Mouse (Mus musculus): Measurements from ENCODE around the gene Gm21093. TPM values are rescaled to one million over a fixed set of nuclear protein-coding genes. Genes with fewer than 3 reads are reported as not detected.
"Not testable (repeated sequence)": the region's sequence is repeated elsewhere in the genome, so short reads cannot be mapped to it uniquely, and the experiment has no call there.

The Gm21093 gene
- total RNA-seq (2014; rRNA removed; ENCODE audit: low replicate concordance) (0.12 TPM in 1 of 2 replicates, not detected in the other), polyA plus RNA-seq (2015; fragmentation: Nextera tagmentation; extraction: Ambion mirVana) (not detected in 2 replicates)

- H3K27me3 ChIP-seq (ENCODE audit: control insufficient read depth, insufficient read depth, low read length); H3K4me2 ChIP-seq (ENCODE audit: low read depth, low read length); H3K9me3 ChIP-seq (replicated peaks; ENCODE audit: control insufficient read depth, low read length); H3K4me3 ChIP-seq (ENCODE audit: low read depth, low read length); H3K36me3 ChIP-seq (replicated peaks; ENCODE audit: control insufficient read depth, insufficient read depth, low read length); DNase-seq (ENCODE audit: low spot score); H3K9ac ChIP-seq (replicated peaks; ENCODE audit: low read depth, low read length); ATAC-seq (ENCODE audit: insufficient read depth, low read depth); H3K27ac ChIP-seq (ENCODE audit: low read depth); H3K4me1 ChIP-seq (ENCODE audit: control insufficient read depth, insufficient read depth): not testable (repeated sequence)
- no CpG with 5 or more reads among the region's 8 CpGs for WGBS
Observed at GRCm38 (mm10) chr4:42034626-42035025, at the start of gene Gm21093. Gene Gm21093 (minus strand): TSS chr4:42034726.

Other genes starting within 250 kb of the Gm21093 start
- gene Gm21541, start 131.1 kb downstream of the Gm21093 start, total RNA-seq (2014; rRNA removed; ENCODE audit: low replicate concordance): not detected in 2 replicates
- not detected in 2 replicates for gene Gm21541, start 131.1 kb downstream of the Gm21093 start, polyA plus RNA-seq (2015; fragmentation: Nextera tagmentation; extraction: Ambion mirVana)
- gene Gm20878, start 93.2 kb downstream of the Gm21093 start, total RNA-seq (2014; rRNA removed; ENCODE audit: low replicate concordance): 0.89 TPM in 1 of 2 replicates, not detected in the other
- gene Gm20878, start 93.2 kb downstream of the Gm21093 start, polyA plus RNA-seq (2015; fragmentation: Nextera tagmentation; extraction: Ambion mirVana): 0.92 and 1.1 TPM in 2 replicates
- gene Fam205a4, start 68.7 kb downstream of the Gm21093 start, total RNA-seq (2014; rRNA removed; ENCODE audit: low replicate concordance): not detected in 2 replicates
- gene Fam205a4, start 68.7 kb downstream of the Gm21093 start, polyA plus RNA-seq (2015; fragmentation: Nextera tagmentation; extraction: Ambion mirVana): 0.03 TPM in 1 of 2 replicates, not detected in the other
- gene Gm3893, start 56.5 kb upstream of the Gm21093 start, total RNA-seq (2014; rRNA removed; ENCODE audit: low replicate concordance): not detected in 2 replicates
- not detected in 2 replicates for gene Gm3893, start 56.5 kb upstream of the Gm21093 start, polyA plus RNA-seq (2015; fragmentation: Nextera tagmentation; extraction: Ambion mirVana)
- 0.73 TPM in 1 of 2 replicates, not detected in the other for gene Gm13304, start 80.1 kb upstream of the Gm21093 start, total RNA-seq (2014; rRNA removed; ENCODE audit: low replicate concordance)
- gene Gm13304, start 80.1 kb upstream of the Gm21093 start, polyA plus RNA-seq (2015; fragmentation: Nextera tagmentation; extraction: Ambion mirVana): 1.2 and 5.1 TPM in 2 replicates
- not detected in 2 replicates for gene Gm13306, start 118.7 kb upstream of the Gm21093 start, total RNA-seq (2014; rRNA removed; ENCODE audit: low replicate concordance)
- gene Gm13306, start 118.7 kb upstream of the Gm21093 start, polyA plus RNA-seq (2015; fragmentation: Nextera tagmentation; extraction: Ambion mirVana): 0.30 TPM in 1 of 2 replicates, not detected in the other
- gene Gm13305, start 133.9 kb upstream of the Gm21093 start, total RNA-seq (2014; rRNA removed; ENCODE audit: low replicate concordance): not detected in 2 replicates
- gene Gm13305, start 133.9 kb upstream of the Gm21093 start, polyA plus RNA-seq (2015; fragmentation: Nextera tagmentation; extraction: Ambion mirVana): 0.33 and 0.45 TPM in 2 replicates
- not detected in 2 replicates for gene Gm10600, start 205.9 kb upstream of the Gm21093 start, total RNA-seq (2014; rRNA removed; ENCODE audit: low replicate concordance)
- not detected in 2 replicates for gene Gm10600, start 205.9 kb upstream of the Gm21093 start, polyA plus RNA-seq (2015; fragmentation: Nextera tagmentation; extraction: Ambion mirVana)
- gene Ccl21b, start 221.0 kb upstream of the Gm21093 start, total RNA-seq (2014; rRNA removed; ENCODE audit: low replicate concordance): not detected in 2 replicates
- 0.45 TPM in 1 of 2 replicates, not detected in the other for gene Ccl21b, start 221.0 kb upstream of the Gm21093 start, polyA plus RNA-seq (2015; fragmentation: Nextera tagmentation; extraction: Ambion mirVana)

All from heart, postnatal 0 days (tissue).